Mouse (Mus musculus): Measurements from ENCODE around the gene Ctnna3. TPM values are rescaled to one million over a fixed set of nuclear protein-coding genes. Genes with fewer than 3 reads are reported as not detected.

The Ctnna3 gene
- polyA plus RNA-seq, 1 experiment, result 0.70 TPM

GRCm38 (mm10) chr10:63886449-63887088 lies 456.7 kb downstream of the Ctnna3 start:
- DNase-seq (ENCODE audit: extremely low spot score in 1 of 2, low spot score in 1 of 2), result no peak

- DNase-seq (ENCODE audit: extremely low spot score in 1 of 2, low spot score in 1 of 2), result peak in 1 of 2 experiments; percentile 27
Observed at GRCm38 (mm10) chr10:63894612-63895011, 464.7 kb downstream of the Ctnna3 start.

- DNase-seq (ENCODE audit: extremely low spot score in 1 of 2, low spot score in 1 of 2), result no peak
Observed at GRCm38 (mm10) chr10:63899891-63900290, 470.0 kb downstream of the Ctnna3 start.

DNA sequence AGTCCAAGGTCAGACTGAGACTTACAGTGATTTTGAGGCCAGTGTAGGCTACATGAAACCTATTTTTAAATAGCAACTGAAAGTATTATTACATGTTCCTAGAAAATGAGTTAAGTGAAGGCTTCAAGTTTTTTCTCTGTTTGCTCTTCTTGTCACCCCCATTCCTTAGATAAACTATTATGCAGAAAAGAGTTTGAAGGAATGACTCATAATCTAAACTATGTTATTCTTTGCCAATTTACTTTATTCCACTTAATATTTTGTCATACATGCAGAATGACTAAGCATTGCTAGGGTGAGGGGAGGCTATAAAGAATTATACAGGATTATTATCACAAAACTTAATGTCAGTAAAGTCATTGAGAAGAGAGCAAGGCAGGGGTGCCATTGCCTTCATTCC lies 479.0 kb downstream of the Ctnna3 start:
- DNase-seq (ENCODE audit: extremely low spot score in 1 of 2, low spot score in 1 of 2), result no peak

DNA sequence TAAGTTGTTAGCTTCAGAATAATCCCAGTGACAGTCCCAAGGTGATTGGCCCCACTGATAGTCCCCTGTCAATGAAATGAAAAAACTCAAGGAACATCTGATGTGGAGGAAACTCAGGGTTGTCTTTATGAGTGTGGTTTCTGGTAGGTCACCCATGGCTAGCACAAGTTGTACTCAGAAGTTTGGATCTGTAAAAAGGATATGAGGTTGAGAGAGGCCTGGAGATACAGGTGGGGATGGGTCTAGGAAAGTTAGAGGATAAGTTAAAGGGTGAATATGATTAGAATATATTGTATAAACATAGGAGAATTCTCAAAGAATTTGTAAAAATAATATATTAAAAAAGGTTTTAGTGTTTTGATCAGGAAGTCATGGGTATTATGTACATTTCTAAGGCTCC lies 497.4 kb downstream of the Ctnna3 start, which contains the start of gene Gm10118:
Gm10118 (minus strand) TSS at position 101 of the 400 bp plus-strand sequence.
- no peak for DNase-seq (ENCODE audit: extremely low spot score in 1 of 2, low spot score in 1 of 2)

- no peak for DNase-seq (ENCODE audit: extremely low spot score in 1 of 2, low spot score in 1 of 2)
Observed at GRCm38 (mm10) chr10:63933946-63934345, 504.0 kb downstream of the Ctnna3 start.

- DNase-seq (ENCODE audit: extremely low spot score in 1 of 2, low spot score in 1 of 2), result no peak
Observed at GRCm38 (mm10) chr10:63945534-63945933, 515.6 kb downstream of the Ctnna3 start.

GRCm38 (mm10) chr10:63947266-63947665 lies 517.4 kb downstream of the Ctnna3 start:
- peak; percentile 14 to 61 for DNase-seq (ENCODE audit: extremely low spot score in 1 of 2, low spot score in 1 of 2)

DNA sequence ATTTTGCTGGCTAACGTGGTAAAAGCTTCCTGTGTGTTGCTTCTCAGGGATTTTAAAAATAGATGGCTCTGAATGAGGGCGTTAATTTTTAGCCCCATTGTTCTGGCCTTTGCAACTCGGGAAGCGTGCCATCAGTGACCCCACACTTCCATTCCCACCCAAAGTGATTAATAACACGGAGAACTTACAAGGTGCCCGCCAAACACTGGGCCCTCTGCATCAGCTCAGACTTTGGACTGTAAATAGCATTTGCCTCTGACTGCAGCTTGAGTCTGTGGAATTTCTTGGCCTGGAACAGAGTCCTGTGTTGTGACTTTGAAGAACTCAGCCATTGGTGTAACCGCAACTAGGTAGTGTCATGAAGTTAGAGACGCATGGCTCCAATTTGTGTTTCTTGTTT lies 521.0 kb downstream of the Ctnna3 start:
- DNase-seq (ENCODE audit: extremely low spot score in 1 of 2, low spot score in 1 of 2), result no peak

GRCm38 (mm10) chr10:63951481-63951880 lies 521.6 kb downstream of the Ctnna3 start:
- DNase-seq (ENCODE audit: extremely low spot score in 1 of 2, low spot score in 1 of 2), result no peak

DNA sequence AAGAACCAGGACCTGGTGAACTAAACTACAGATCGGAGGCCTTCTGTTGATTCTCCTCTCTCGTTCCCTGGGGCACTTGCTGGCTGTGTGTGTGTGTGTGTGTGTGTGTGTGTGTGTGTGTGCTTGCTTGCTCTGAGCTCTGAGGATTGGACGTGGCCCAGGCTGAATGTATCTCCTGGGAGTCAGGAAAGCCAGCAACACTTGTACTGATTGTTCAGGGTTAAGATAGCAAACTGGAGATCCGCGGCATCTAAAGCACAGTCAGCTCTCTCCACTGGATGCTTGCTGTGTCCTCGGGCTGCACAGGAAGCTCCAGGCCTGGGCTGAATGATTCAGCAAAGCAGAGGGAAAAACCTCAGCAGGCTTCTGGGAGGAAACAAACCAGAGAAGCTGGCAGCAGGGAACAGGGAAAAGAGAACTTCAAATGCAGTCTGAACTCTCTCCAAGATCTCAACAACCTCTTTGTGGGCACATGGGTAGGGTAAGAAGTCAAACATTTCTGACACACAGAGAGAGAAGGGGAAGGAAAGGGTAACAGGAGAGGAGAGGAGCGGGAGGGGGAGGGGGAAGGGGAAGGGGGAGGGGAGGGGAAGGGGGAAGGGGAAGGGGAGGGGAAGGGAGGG lies 524.5 kb downstream of the Ctnna3 start:
- peak in 1 of 2 experiments; percentile 25 for DNase-seq (ENCODE audit: extremely low spot score in 1 of 2, low spot score in 1 of 2)

- DNase-seq (ENCODE audit: extremely low spot score in 1 of 2, low spot score in 1 of 2), result no peak
Observed at GRCm38 (mm10) chr10:63972300-63972699, 542.4 kb downstream of the Ctnna3 start.

DNA sequence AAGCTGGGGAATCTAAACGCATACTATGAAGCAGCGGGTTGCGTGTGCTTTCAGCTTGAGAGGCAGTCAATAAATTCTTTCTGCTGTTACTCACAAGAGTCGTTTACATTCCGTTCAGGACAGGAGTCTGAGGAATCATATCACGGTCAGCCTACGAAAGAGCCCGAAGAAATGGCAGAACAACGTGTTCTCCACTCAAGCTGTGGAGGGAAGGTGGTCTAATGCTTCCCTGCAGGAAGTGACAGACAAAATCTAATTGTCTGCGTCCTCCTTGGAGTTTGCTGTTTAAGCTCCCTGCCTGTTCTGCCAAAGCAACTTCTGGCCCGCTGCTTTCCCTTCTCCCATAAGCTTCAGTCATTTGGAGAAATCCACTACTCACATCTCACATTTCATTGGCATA lies 548.2 kb downstream of the Ctnna3 start:
- no peak for DNase-seq (ENCODE audit: extremely low spot score in 1 of 2, low spot score in 1 of 2)

DNA sequence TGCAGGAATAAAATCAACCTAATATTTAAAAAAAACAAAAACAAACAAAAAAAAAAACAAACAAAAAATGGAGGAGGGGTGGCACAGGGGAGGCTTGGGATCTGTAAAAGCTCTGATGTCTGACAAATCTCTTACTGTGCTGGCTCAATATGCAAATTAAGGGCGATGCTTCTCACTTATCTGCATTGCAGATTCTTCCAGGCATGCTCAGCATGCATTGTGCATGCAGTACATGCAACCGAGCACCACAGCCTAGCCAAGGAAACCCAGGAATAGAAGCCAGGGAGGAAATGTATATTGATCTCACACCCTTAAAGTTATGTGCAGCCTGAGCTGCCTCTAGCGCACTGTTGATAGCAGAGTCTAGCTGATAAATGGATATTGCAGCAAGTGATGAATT lies 548.6 kb downstream of the Ctnna3 start:
- no peak for DNase-seq (ENCODE audit: extremely low spot score in 1 of 2, low spot score in 1 of 2)

DNA sequence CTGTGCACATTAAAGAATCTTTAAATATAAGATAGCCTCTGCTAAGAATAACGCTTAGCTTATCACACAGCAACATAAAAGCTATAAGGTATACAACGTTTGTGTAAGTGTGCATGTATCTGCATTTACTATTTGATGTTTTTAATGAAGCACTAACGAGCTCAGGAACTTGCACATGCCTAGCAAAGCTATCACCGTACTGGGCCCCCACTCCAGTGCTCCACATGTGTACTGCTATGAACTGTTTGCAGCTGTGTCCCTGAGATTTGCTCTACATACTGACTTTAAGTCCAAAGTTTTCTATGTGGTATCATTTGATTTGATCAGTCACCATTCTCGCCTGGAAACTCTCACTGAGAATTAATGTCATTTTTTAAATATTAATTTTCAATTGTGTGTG lies 549.1 kb downstream of the Ctnna3 start:
- DNase-seq (ENCODE audit: extremely low spot score in 1 of 2, low spot score in 1 of 2), result no peak

DNA sequence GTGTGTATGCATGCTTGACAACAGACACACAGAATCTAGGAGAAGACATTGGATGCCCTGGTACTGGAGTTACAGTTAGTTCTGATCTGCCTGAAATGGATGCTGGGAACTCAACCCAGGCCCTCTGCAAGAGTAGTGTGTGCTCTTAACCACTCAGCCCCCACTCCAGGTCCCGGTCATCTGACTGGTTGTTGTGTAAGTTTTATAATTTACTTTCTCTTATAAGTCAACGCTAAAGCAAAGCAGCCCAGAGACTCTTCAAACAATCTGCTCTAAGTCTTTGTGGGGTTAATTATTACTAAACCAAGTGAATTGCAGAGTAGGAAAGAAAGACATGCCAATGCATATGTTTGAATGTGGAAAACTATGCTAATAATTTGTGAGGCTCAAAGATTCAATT lies 549.5 kb downstream of the Ctnna3 start:
- DNase-seq (ENCODE audit: extremely low spot score in 1 of 2, low spot score in 1 of 2), result no peak

DNA sequence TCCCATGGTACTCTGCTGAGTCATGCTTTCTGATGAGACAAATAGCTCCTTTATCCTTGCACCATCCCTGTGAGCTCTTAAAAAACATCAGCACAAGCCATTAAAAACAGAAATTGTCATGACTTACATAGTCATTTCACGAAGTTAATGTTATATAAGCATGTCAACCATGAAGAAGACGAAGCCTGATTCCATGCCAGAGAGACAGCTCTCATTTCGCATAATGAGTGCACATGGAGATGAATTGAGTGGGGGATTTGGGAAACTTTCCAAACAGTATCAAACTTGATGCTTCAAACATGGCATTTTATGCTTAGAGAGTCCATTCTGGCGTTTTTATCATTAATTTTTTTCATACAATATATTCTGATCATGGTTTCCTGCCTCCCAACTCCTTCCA lies 555.7 kb downstream of the Ctnna3 start:
- peak in 1 of 2 experiments; percentile 25 for DNase-seq (ENCODE audit: extremely low spot score in 1 of 2, low spot score in 1 of 2)

DNA sequence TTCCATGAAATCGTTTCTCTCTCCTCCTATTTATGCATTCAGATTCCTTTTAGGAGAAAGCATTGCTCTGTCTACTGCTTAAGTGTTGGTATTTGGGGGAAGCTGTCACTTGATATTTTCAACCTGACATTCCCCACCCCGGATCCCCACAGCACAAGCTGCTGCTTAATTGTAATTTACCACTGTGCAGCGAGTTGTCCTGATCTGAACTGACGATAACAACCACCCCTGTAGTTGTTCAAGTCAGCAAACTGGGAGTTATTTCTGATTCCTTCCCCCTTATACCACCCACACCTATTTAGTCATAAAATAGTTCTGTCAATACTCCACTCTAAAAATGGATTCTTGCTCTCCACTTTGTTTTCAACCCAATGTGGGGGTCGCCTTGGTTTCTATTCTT lies 564.4 kb downstream of the Ctnna3 start:
- DNase-seq (ENCODE audit: extremely low spot score in 1 of 2, low spot score in 1 of 2), result peak in 1 of 2 experiments; percentile 34

GRCm38 (mm10) chr10:64001531-64001930 lies 571.6 kb downstream of the Ctnna3 start:
- DNase-seq (ENCODE audit: extremely low spot score in 1 of 2, low spot score in 1 of 2), result no peak

DNA sequence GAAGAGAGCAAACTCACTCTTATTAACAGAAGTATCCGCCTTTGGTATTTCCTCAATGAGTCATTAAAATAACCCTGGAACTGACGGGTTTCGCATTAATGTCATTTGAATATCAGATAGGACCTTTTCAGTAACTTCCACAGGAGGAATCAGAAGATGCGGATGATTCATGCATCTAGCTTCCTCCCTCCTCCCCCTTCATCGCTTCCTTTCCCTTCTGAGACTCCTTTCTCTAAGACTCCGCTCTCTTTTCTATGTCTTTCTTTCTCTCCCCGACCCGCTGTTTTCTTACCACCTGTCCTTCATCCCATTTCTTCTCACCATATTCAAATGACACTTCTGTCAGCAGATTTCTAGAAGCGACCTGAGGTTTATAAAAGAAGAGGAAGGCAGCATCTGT lies 572.1 kb downstream of the Ctnna3 start:
- DNase-seq (ENCODE audit: extremely low spot score in 1 of 2, low spot score in 1 of 2), result peak in 1 of 2 experiments; percentile 49

DNA sequence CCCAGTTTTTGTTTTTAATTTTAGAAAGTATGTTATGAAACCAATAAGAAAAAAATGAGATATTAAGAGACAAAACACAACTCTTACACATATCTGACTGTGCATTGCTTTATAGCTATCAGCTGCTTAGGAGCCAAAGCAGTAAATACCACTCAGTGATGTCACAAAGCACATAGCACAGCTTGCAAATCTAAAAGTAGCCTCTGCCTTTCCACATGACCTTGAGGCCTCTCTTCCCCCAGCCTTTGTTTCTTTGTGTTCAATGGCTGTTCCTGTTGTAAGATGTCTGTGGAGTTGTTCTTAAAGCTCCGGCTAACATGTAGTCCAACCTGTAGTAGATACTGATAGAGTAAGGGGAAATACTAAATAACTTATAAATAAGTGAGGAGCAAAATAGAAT lies 590.4 kb downstream of the Ctnna3 start:
- no peak for DNase-seq (ENCODE audit: extremely low spot score in 1 of 2, low spot score in 1 of 2)

DNA sequence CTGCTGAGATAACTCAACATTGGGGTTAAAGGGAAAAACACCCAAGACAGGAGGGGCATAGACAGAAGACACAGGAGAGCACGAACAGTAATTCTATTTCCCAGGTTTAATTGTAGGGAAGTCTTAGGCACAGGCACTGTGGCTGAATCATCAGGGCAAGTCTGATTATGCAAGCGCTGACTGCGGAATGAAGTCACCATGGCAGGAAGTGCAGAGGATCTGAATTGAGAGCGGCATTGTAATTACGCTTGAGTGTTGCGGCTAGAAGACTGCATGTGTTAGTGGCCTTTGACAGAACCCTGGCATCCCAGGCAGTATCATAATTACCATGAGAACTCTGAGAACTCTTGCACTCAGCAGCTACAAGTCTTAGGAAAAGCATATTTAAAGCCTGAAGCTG lies 593.4 kb downstream of the Ctnna3 start:
- DNase-seq (ENCODE audit: extremely low spot score in 1 of 2, low spot score in 1 of 2), result peak in 1 of 2 experiments; percentile 66
